Mouse (Mus musculus): ENCODE measurements at regions not wholly inside any gene's neighbourhood (a gene's known extent, or its start where the extent isn't known, plus 50 kb on each side); places are given as distances from the start of the nearest gene placed in this dataset.

- TF ChIP-seq CTCF (IDR thresholded peaks at IDR 0.05) (no peak), EP300 (IDR thresholded peaks at IDR 0.05) (no peak)
Measured at GRCm38 (mm10) chr3:35324186-35324585, 429.7 kb upstream of the Atp11b start.

All from lung, postnatal 0 days (tissue).